Mouse (Mus musculus) myocyte (in vitro differentiated cells): Measurements from ENCODE around the gene Nlrc5.

Experiments used
- E2F4 ChIP-seq: IDR thresholded peaks from one replicate; pipeline ENCODE4 v1.6.1; 2011; ENCODE audit warnings: mild to moderate bottlenecking, control low read depth, moderate library complexity; ENCODE audit not compliant: insufficient read depth
- MAX ChIP-seq: IDR thresholded peaks from one replicate; pipeline ENCODE4 v1.6.1; 2011; ENCODE audit warnings: low read depth, mild to moderate bottlenecking, control low read depth
- POLR2A ChIP-seq: IDR thresholded peaks from one replicate; pipeline ENCODE4 v1.6.1; 2011; ENCODE audit warnings: low read depth, mild to moderate bottlenecking, control low read depth, moderate library complexity; ENCODE audit not compliant: insufficient read length
- REST ChIP-seq: IDR thresholded peaks from one replicate; pipeline ENCODE4 v1.6.1; 2011; ENCODE audit warnings: mild to moderate bottlenecking, control low read depth, moderate library complexity; ENCODE audit not compliant: insufficient read depth, insufficient read length
- SRF ChIP-seq: IDR thresholded peaks from one replicate; pipeline ENCODE4 v1.6.1; 2011; ENCODE audit warnings: low read depth; ENCODE audit not compliant: control insufficient read depth, insufficient read length
- TCF12 ChIP-seq: IDR thresholded peaks from one replicate; pipeline ENCODE4 v1.6.1; 2011; ENCODE audit warnings: mild to moderate bottlenecking, control low read depth; ENCODE audit not compliant: poor library complexity, insufficient read depth, severe bottlenecking
- USF1 ChIP-seq: IDR thresholded peaks from one replicate; pipeline ENCODE4 v1.6.1; 2011; ENCODE audit warnings: low read depth, mild to moderate bottlenecking, control low read depth, moderate library complexity

DNA sequence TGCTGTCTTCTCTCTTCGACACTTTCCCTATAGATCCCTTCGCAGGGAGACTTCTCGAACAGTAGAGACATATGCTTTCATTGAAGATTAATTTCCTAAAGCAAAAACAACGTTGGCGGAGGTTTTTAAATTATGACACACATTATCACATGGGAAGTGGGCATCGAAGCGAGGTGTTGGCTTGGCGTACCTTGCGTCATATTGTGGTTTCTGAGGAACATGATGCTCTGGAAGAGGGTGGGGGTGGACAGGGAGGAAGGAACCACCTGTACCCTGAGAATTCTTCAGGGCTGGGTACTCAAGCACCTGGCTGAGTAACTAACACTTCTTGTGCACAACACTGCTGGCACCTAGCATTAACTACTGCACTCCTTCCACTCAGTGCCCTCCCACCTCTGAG lies 90.4 kb downstream of the Nlrc5 start:
- no peak for TF ChIP-seq TCF12
- TF ChIP-seq SRF, result no peak
- TF ChIP-seq POLR2A, result no peak
- no peak for TF ChIP-seq REST
- TF ChIP-seq USF1, result no peak
- no peak for TF ChIP-seq E2F4
- no peak for TF ChIP-seq MAX
